Mouse (Mus musculus): Measurements from ENCODE around the gene Gpr63.

GRCm38 (mm10) chr4:24991475-24991874, 25.3 kb downstream of the Gpr63 start:
- TF ChIP-seq CTCF (IDR thresholded peaks at IDR 0.05): no peak
- TF ChIP-seq EP300 (IDR thresholded peaks at IDR 0.05): no peak

Data from lung, postnatal 0 days (tissue).